Mouse (Mus musculus) C2C12 (cell line): ENCODE results near the gene Hmgcl.

Experiments
- CEBPB ChIP-seq: IDR thresholded peaks from one replicate; pipeline ENCODE4 v1.6.1; 2011; ENCODE audit warnings: low read depth, mild to moderate bottlenecking, control low read depth, moderate library complexity
- CTCF ChIP-seq: IDR thresholded peaks from one replicate; pipeline ENCODE4 v1.5.1; 2011; ENCODE audit not compliant: control insufficient read depth, insufficient read depth, insufficient read length
- MAX ChIP-seq: IDR thresholded peaks from one replicate; pipeline ENCODE4 v1.6.1; 2011; ENCODE audit warnings: mild to moderate bottlenecking, control low read depth
- MYOG ChIP-seq: IDR thresholded peaks from one replicate; pipeline ENCODE4 v1.6.1; 2011; ENCODE audit not compliant: control insufficient read depth, insufficient read length; ENCODE audit errors: extremely low read depth

DNA sequence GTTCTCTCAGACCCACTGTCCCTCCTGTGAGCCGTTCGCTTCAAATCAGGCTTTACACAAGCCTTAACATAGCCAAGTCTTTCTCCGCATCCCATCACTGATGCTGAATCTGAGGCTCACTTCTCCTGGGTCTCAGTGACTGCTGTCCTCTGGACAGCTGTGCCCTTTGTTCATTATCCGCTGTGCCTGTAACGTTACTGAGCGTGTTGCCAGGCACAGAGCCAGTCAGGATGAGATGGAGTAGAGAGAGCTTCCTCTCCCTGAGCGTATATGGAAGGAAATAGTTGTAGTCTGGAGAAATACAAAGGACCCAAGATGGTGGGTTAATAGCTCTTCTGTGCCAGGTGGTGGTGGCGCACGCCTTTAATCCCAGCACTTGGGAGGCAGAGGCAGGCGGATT, 3.2 kb downstream of the Hmgcl start:
- TF ChIP-seq CTCF (no peak), MAX (no peak), CEBPB (no peak), MYOG (no peak)
